Mouse (Mus musculus) thymus, postnatal 36 days (tissue): ENCODE data around the gene Hao2.

Experiments used
- DNase-seq, 2 experiments: peaks; one replicate each; pipeline ENCODE4 v3.0.0; 2022; ENCODE audit warnings: mixed read lengths in 2 of 2

Gene Hao2

GRCm38 (mm10) chr3:98855160-98855559, 37.9 kb downstream of the Hao2 start:
- DNase-seq = no peak

- DNase-seq = no peak
Observed at GRCm38 (mm10) chr3:98853685-98854084, 39.4 kb downstream of the Hao2 start.

- no peak for DNase-seq
Observed at GRCm38 (mm10) chr3:98853051-98853450, 40.0 kb downstream of the Hao2 start.

- DNase-seq = no peak
Observed at GRCm38 (mm10) chr3:98852631-98853030, 40.4 kb downstream of the Hao2 start.

GRCm38 (mm10) chr3:98851853-98852252, 41.2 kb downstream of the Hao2 start:
- no peak for DNase-seq

GRCm38 (mm10) chr3:98850262-98850661, 42.8 kb downstream of the Hao2 start:
- no peak for DNase-seq

GRCm38 (mm10) chr3:98848898-98849297, 44.1 kb downstream of the Hao2 start:
- no peak for DNase-seq
